Mouse (Mus musculus) CH12.LX (cell line): ENCODE data around the gene Lysmd1. TPM values are rescaled to one million over a fixed set of nuclear protein-coding genes. Genes with fewer than 3 reads are reported as not detected.
A peak's percentile ranks its signal among the peaks of the same experiment; 100 is the strongest.
"Not testable (repeated sequence)": the region's sequence is repeated elsewhere in the genome, so short reads cannot be mapped to it uniquely, and the experiment has no call there.

Experiments
- DNase-seq: peaks from one replicate; pipeline ENCODE4 v3.0.0-alpha.2; 2013; ENCODE audit errors: extremely low read depth
- H3K27ac ChIP-seq: 2 replicates; pipeline ENCODE4 v1.5.1; 2012; ENCODE audit warnings: low read depth, mild to moderate bottlenecking, control low read depth, moderate library complexity; ENCODE audit not compliant: insufficient read depth
- H3K27me3 ChIP-seq: replicated peaks from 2 replicates; pipeline ENCODE3; 2012; ENCODE audit warnings: inconsistent platforms
- H3K36me3 ChIP-seq, 2 experiments: replicated peaks in 1 of 2; 2 replicates each; pipeline versions ENCODE3 to v1.6.1; 2012; ENCODE audit warnings: inconsistent platforms in 1 of 2, low read length in 1 of 2, mild to moderate bottlenecking in 1 of 2, mixed read lengths in 1 of 2, moderate library complexity in 1 of 2; ENCODE audit not compliant: control insufficient read depth in 1 of 2, insufficient read depth in 1 of 2
- H3K4me1 ChIP-seq, 2 experiments: 2 replicates each; pipeline ENCODE4 v1.6.1; 2012; ENCODE audit warnings: inconsistent platforms in 1 of 2, moderate library complexity in 1 of 2; ENCODE audit not compliant: insufficient read depth in 2 of 2, control insufficient read depth in 1 of 2
- H3K4me2 ChIP-seq: 2 replicates; pipeline ENCODE4 v1.6.1; 2012; ENCODE audit warnings: low read depth, mild to moderate bottlenecking, control low read depth; ENCODE audit not compliant: poor library complexity, insufficient read depth, severe bottlenecking
- H3K4me3 ChIP-seq, 3 experiments: fragments of 150-350 bp in 1 of 3; sonication (generic) in 1 of 3; replicated peaks in 1 of 3; 2 replicates each; pipeline versions ENCODE3 to v1.5.1; 2011 to 2012; ENCODE audit warnings: low read depth in 2 of 3, low read length in 2 of 3, mild to moderate bottlenecking in 2 of 3, moderate library complexity in 2 of 3, control low read depth in 1 of 3, improper control_type of control experiment in 1 of 3, inconsistent platforms in 1 of 3, mixed read lengths in 1 of 3; ENCODE audit not compliant: poor library complexity in 1 of 3
- H3K79me2 ChIP-seq: replicated peaks from 2 replicates; pipeline ENCODE4 v1.6.1; 2012; ENCODE audit warnings: mild to moderate bottlenecking, moderate library complexity; ENCODE audit not compliant: control insufficient read depth, poor library complexity, insufficient read depth, severe bottlenecking; ENCODE audit errors: extremely low read depth
- H3K9ac ChIP-seq: 2 replicates; pipeline ENCODE4 v1.6.1; 2012; ENCODE audit warnings: low read depth, mild to moderate bottlenecking, control low read depth, moderate library complexity; ENCODE audit not compliant: insufficient read depth
- H3K9me3 ChIP-seq: replicated peaks from 2 replicates; pipeline ENCODE3; 2012; ENCODE audit warnings: low read length, inconsistent platforms, mixed read lengths
- CTCF ChIP-seq, 2 experiments: IDR thresholded peaks in 1 of 2; conservative IDR thresholded peaks in 1 of 2; 2 replicates each; pipeline ENCODE4 v1.5.1; 2011 to 2012; ENCODE audit warnings: low read depth in 2 of 2, low read length in 2 of 2, improper control_type of control experiment in 1 of 2, inconsistent platforms in 1 of 2, mild to moderate bottlenecking in 1 of 2, moderate library complexity in 1 of 2
- E2F4 ChIP-seq: IDR thresholded peaks from 2 replicates; pipeline ENCODE4 v1.6.1; 2011; ENCODE audit warnings: low read depth, low read length, improper control_type of control experiment; ENCODE audit not compliant: insufficient replicate concordance
- ETS1 ChIP-seq: conservative IDR thresholded peaks from 2 replicates; pipeline ENCODE4 v1.6.1; 2012; ENCODE audit warnings: low read depth, mild to moderate bottlenecking, inconsistent platforms, low read length, improper control_type of control experiment, moderate library complexity
- IRF4 ChIP-seq: IDR thresholded peaks from 2 replicates; pipeline ENCODE4 v1.6.1; 2014; ENCODE audit warnings: low read depth, mild to moderate bottlenecking, inconsistent platforms, low read length, improper control_type of control experiment
- KAT2A ChIP-seq: IDR thresholded peaks from 2 replicates; pipeline ENCODE4 v1.6.1; 2012; ENCODE audit warnings: low read length, improper control_type of control experiment, inconsistent platforms; ENCODE audit not compliant: insufficient replicate concordance
- MAFK ChIP-seq: IDR thresholded peaks from 2 replicates; pipeline ENCODE4 v1.6.1; 2011; ENCODE audit warnings: low read length, improper control_type of control experiment; ENCODE audit not compliant: insufficient replicate concordance
- MEF2A ChIP-seq: IDR thresholded peaks from 2 replicates; pipeline ENCODE4 v1.6.1; 2014; ENCODE audit warnings: low read depth, mild to moderate bottlenecking, inconsistent platforms, low read length, improper control_type of control experiment, borderline replicate concordance
- MXI1 ChIP-seq: IDR thresholded peaks from 2 replicates; pipeline ENCODE4 v1.6.1; 2011; ENCODE audit warnings: mild to moderate bottlenecking, low read depth, low read length, improper control_type of control experiment
- MYC ChIP-seq: IDR thresholded peaks from 2 replicates; pipeline ENCODE4 v1.6.1; 2011; ENCODE audit warnings: low read depth, mild to moderate bottlenecking, improper control_type of control experiment, low read length
- NELFE ChIP-seq: IDR thresholded peaks from 2 replicates; pipeline ENCODE4 v1.6.1; 2011; ENCODE audit warnings: low read depth, low read length, improper control_type of control experiment
- POLR2AphosphoS2 ChIP-seq: IDR thresholded peaks from 2 replicates; pipeline ENCODE4 v1.6.1; 2011; ENCODE audit warnings: low read depth, low read length, improper control_type of control experiment
- RAD21 ChIP-seq: IDR thresholded peaks from 2 replicates; pipeline ENCODE4 v1.6.1; 2011; ENCODE audit warnings: low read depth, mild to moderate bottlenecking, low read length, improper control_type of control experiment, moderate library complexity
- RCOR1 ChIP-seq: conservative IDR thresholded peaks from 2 replicates; pipeline ENCODE4 v1.6.1; 2012; ENCODE audit warnings: low read depth, mild to moderate bottlenecking, inconsistent platforms, low read length, improper control_type of control experiment
- SMC3 ChIP-seq: IDR thresholded peaks from 2 replicates; pipeline ENCODE4 v1.6.1; 2011; ENCODE audit warnings: low read depth, low read length, improper control_type of control experiment
- TBP ChIP-seq: conservative IDR thresholded peaks from 2 replicates; pipeline ENCODE4 v1.6.1; 2011; ENCODE audit warnings: low read depth, low read length, improper control_type of control experiment
- ZC3H11A ChIP-seq: IDR thresholded peaks from 2 replicates; pipeline ENCODE4 v1.6.1; 2012; ENCODE audit warnings: low read depth, mild to moderate bottlenecking, inconsistent platforms, low read length, improper control_type of control experiment
- ZMIZ1 ChIP-seq: IDR thresholded peaks from 2 replicates; pipeline ENCODE4 v1.6.1; 2012; ENCODE audit warnings: low read depth, mild to moderate bottlenecking, inconsistent platforms, low read length, improper control_type of control experiment
- ZNF384 ChIP-seq: IDR thresholded peaks from 2 replicates; pipeline ENCODE4 v1.6.1; 2012; ENCODE audit warnings: low read depth, low read length, improper control_type of control experiment, inconsistent platforms
- dilution Hi-C: fragments of 300-500 bp; cut with MboI; formaldehyde crosslinking; loops from 2 replicates; pipeline ENCODE4 v1.14.3; 2020; ENCODE audit warnings: low sequenced_read_pairs; ENCODE audit not compliant: extremely low pct_unique_long_range_greater_than_20kb, extremely low pct_ligation_motif_present
- in situ Hi-C: fragments of 300-500 bp; cut with MboI; formaldehyde crosslinking; loops from 3 replicates; pipeline ENCODE4 v1.14.3; 2019; ENCODE audit warnings: low sequenced_read_pairs, low pct_ligation_motif_present, low pct_unique_long_range_greater_than_20kb, mixed read lengths
- polyA plus RNA-seq: library from polyadenylated mRNA; unstranded; fragments of >175 nt; gene quantifications from 2 replicates; pipeline ENCODE4 v1.2.1, GENCODE M21; 2012; ENCODE audit warnings: low read depth; ENCODE audit not compliant: insufficient read length
- total RNA-seq, 2 experiments: library from RNA; depleted of rRNA; stranded (reverse); fragments of 300-350 nt in 1 of 2; fragments of >200 nt in 1 of 2; gene quantifications; 2 replicates each; pipeline ENCODE4 v1.2.3; 2012 to 2014

Lysmd1 gene
- total and polyA plus RNA-seq, 3 experiments, result 8.1 to 13.6 (median 11.6) TPM

GRCm38 (mm10) chr3:95106338-95107117, 27.4 kb upstream of the Lysmd1 start, which contains the start of gene Pip5k1a (continued):
- TF ChIP-seq KAT2A, result peak; percentile 42; the same call in 1 of the 2 replicates

- DNase-seq, H3K9me3 ChIP-seq, H3K4me2 ChIP-seq, in situ Hi-C loops, H3K27me3 ChIP-seq, H3K27ac ChIP-seq, dilution Hi-C loops: not testable (repeated sequence)
- Histone ChIP-seq H3K4me1 (peaks cover 3 to 21% of the 10 kb centered on the region in 2 experiments; a peak in 3 of 4 replicates), H3K4me3 (peak overlapping the region in 2 of 3 experiments; percentile 77 to 97), H3K36me3 (peaks cover 0 to 11% of the 10 kb centered on the region in 2 experiments), H3K79me2 (peaks cover 40% of the 10 kb centered on the region), H3K9ac (peak overlapping the region; percentile 88; the same call in 1 of the 2 replicates)
- TF ChIP-seq TBP, result 0 out of 2 replicates have a peak, but pooled peaks have one; percentile 11
- peak; percentile 54; the same call in 1 of the 2 replicates for TF ChIP-seq ZNF384
Observed at GRCm38 (mm10) chr3:95107308-95107707, 26.6 kb upstream of the Lysmd1 start.

GRCm38 (mm10) chr3:95107898-95108297, 26.0 kb upstream of the Lysmd1 start:
- in situ Hi-C loops, result no loop called here

GRCm38 (mm10) chr3:95110911-95111726, 22.8 kb upstream of the Lysmd1 start, which contains the start of gene Vps72:
Vps72 (plus strand) TSS chr3:95111022.
- Histone ChIP-seq H3K79me2 (peaks cover 8% of the 10 kb centered on the region), H3K9ac (peak within 1 kb of the TSS; percentile 88), H3K27ac (peak within 1 kb of the TSS; percentile 50; the same call in 1 of the 2 replicates), H3K27me3 (no peaks in the 10 kb centered on the region), H3K4me2 (peak within 1 kb of the TSS; percentile 47), H3K4me1 (peaks cover 0 to 20% of the 10 kb centered on the region in 2 experiments; a peak in 2 of 4 replicates), H3K4me3 (peak within 1 kb of the TSS; percentile 73 to 79 (median 74)), H3K36me3 (peaks cover 0 to 23% of the 10 kb centered on the region in 2 experiments), H3K9me3 (no peaks in the 10 kb centered on the region)
- dilution Hi-C loops, result no loop called here
- DNase-seq, result peak; percentile 90
- in situ Hi-C loops, result no loop called here
- TF ChIP-seq POLR2AphosphoS2 (no peak), RAD21 (no peak), CTCF (conservative IDR thresholded peaks at IDR 0.05 in 1 of 2, IDR thresholded peaks at IDR 0.05 in 1 of 2; ENCODE audit: low read depth in 2 of 2, low read length in 2 of 2) (no peak), ZMIZ1 (no peak), TBP (peak; percentile 72; the same call in 1 of the 2 replicates), MAFK (no peak), MEF2A (peak; percentile 65; the same call in 1 of the 2 replicates), ZC3H11A (no peak), E2F4 (no peak), MYC (peak; percentile 59; the same call in 1 of the 2 replicates), ETS1 (no peak), ZNF384 (no peak; the same call in 1 of the 2 replicates), IRF4 (peak; percentile 53; the same call in 1 of the 2 replicates), RCOR1 (no peak)

More at GRCm38 (mm10) chr3:95107898-95108297, 26.0 kb upstream of the Lysmd1 start:
- dilution Hi-C loops, result no loop called here
- Histone ChIP-seq H3K4me1 (peaks cover 3 to 25% of the 10 kb centered on the region in 2 experiments; a peak in 3 of 4 replicates), H3K36me3 (peaks cover 0 to 8% of the 10 kb centered on the region in 2 experiments), H3K9me3 (no peaks in the 10 kb centered on the region), H3K9ac (no peak overlapping the region), H3K4me2 (no peak overlapping the region), H3K79me2 (peaks cover 36% of the 10 kb centered on the region), H3K4me3 (no peak overlapping the region), H3K27me3 (no peaks in the 10 kb centered on the region), H3K27ac (no peak overlapping the region)
- TF ChIP-seq MXI1 (no peak), RAD21 (peak; percentile 9), SMC3 (no peak), NELFE (no peak), CTCF (conservative IDR thresholded peaks at IDR 0.05 in 1 of 2, IDR thresholded peaks at IDR 0.05 in 1 of 2; ENCODE audit: low read depth in 2 of 2, low read length in 2 of 2) (peak in 1 of 2 experiments; percentile 51; a peak in 2 of 4 replicates)
- DNase-seq, result no peak
